Comparison of ENCODE assay signal across 21 mouse cellular contexts in genomic region chr3:121917658-121918057, GRCm38 (mm10).
"Had no signal": no experiment of that assay in that cellular context is flagged by ENCODE, and none has a peak within 500 bp of the region (broad histone marks: within the 10 kb centered on the region; RNA-seq: fewer than 3 reads in every experiment).

No protein-coding gene starts in this region.

- ATAC-seq: forebrain, postnatal 0 days; hindbrain, postnatal 0 days; intestine, embryonic 16.5 days had no signal

- H3K9ac ChIP-seq: forebrain, postnatal 0 days; heart, embryonic 12.5 days; hindbrain, embryonic 13.5 days; hindbrain, embryonic 15.5 days; limb, embryonic 13.5 days; limb, embryonic 15.5 days; liver, embryonic 13.5 days had no signal

- H3K36me3 ChIP-seq: heart, embryonic 10.5 days; heart, embryonic 12.5 days; hindbrain, embryonic 13.5 days; hindbrain, embryonic 15.5 days; limb, embryonic 13.5 days; limb, embryonic 15.5 days; liver, embryonic 13.5 days had no signal

- H3K27me3 ChIP-seq: heart, embryonic 12.5 days; hindbrain, embryonic 13.5 days; hindbrain, embryonic 15.5 days; limb, embryonic 13.5 days; limb, embryonic 15.5 days; liver, embryonic 13.5 days had no signal

- H3K4me2 ChIP-seq: hindbrain, embryonic 13.5 days; hindbrain, embryonic 15.5 days; limb, embryonic 13.5 days; limb, embryonic 15.5 days had no signal

- H3K27ac ChIP-seq: hindbrain, embryonic 13.5 days; hindbrain, embryonic 15.5 days; hindbrain, postnatal 0 days; limb, embryonic 13.5 days; limb, embryonic 15.5 days had no signal

- DNase-seq: forebrain, postnatal 0 days; gastrocnemius, postnatal 14 days; gastrocnemius, postnatal 36 days; heart, adult 11 months; heart, postnatal 14 days; kidney, adult 11 months; kidney, adult 8-10 months; kidney, postnatal 14 days; kidney, postnatal 36 days; layer of hippocampus, adult 9-11 months; layer of hippocampus, postnatal 36 days; left cerebral cortex, postnatal 4 days had no signal

- H3K4me3 ChIP-seq: heart, embryonic 10.5 days; heart, embryonic 12.5 days; hindbrain, embryonic 13.5 days; hindbrain, embryonic 15.5 days; limb, embryonic 13.5 days; limb, embryonic 15.5 days; liver, embryonic 13.5 days had no signal

- H3K4me1 ChIP-seq: hindbrain, embryonic 13.5 days; limb, embryonic 15.5 days had no signal

- H3K9me3 ChIP-seq: heart, embryonic 10.5 days; heart, embryonic 12.5 days; hindbrain, embryonic 13.5 days; hindbrain, embryonic 15.5 days; limb, embryonic 13.5 days; limb, embryonic 15.5 days; liver, embryonic 13.5 days had no signal
